Mouse (Mus musculus): Measurements from ENCODE around the gene Usp45. TPM values are rescaled to one million over a fixed set of nuclear protein-coding genes. Genes with fewer than 3 reads are reported as not detected.

Usp45 gene
- total RNA-seq, 2 experiments from 2014 or later: 21.2 to 22.3 TPM

DNA sequence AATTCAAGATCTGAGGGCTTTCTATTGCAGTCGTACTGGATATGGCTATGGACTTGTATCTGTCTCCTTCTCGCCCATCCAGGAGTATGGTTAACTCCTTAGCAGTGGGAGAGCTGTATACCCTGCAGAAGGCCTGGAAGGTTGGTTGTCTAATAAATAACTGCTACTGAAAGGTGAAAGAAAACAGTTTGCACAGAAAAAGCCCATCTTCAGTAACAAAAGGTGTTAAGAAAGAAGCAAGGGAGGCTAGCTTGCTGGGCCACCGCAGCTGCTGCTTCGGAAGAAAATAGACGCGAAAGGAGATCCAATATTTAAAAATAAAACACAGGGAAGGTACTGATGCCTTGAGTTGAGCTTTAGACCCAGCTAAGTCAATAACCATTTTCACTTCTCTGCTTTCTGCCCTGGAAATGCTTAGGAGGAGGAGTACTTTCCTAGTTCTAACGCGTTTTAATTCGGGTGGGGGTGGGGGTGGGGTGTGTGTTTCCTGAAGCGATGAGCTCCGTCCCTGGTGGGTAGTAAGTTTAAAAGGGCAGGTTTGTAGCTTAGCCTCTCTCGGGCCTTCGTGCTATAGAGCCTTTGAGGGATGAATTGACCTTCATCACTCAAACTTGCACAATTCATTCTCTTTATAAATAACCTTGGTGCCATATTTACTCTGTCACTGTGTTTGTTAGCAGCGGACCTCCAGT is 639 bp upstream of the Usp45 start:
- TF ChIP-seq CTCF (IDR thresholded peaks at IDR 0.05): no peak
- peak overlapping the region; percentile 83 for H3K27ac ChIP-seq
- DNase-seq: no peak
- intact Hi-C loops (cut with DNase I): loop anchor here (5.0 kb wide), 1 partner anchor 34 kb away; no protein-coding TSS in a partner anchor
- peak overlapping the region; percentile 87 for H3K4me3 ChIP-seq

- no peak overlapping the region for H3K4me3 ChIP-seq
- intact Hi-C loops (cut with DNase I): no loop called here
- DNase-seq: no peak
- H3K27ac ChIP-seq: no peak overlapping the region
- TF ChIP-seq CTCF (IDR thresholded peaks at IDR 0.05): no peak
Observed at GRCm38 (mm10) chr4:21771064-21771463, 4.1 kb downstream of the Usp45 start.

DNA sequence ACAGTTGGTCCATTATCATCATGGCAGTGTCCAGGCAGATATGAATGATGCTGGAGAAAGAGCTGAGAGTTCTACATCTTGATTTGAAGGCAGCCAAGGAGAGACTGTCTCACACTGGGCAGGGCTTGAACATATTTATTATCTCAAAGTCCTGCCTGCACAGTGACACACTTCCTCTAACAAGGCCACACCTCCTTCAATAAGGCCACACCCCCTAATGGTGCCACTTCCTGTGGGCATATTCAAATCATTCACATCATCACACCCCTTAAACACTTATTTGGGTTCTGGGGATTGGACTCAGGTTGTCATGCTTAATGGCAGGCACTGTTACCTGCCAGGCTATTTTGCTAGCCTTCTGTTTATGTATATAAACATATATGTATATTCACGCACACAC is 5.3 kb downstream of the Usp45 start:
- intact Hi-C loops (cut with DNase I): no loop called here
- no peak overlapping the region for H3K27ac ChIP-seq
- no peak for DNase-seq
- no peak for TF ChIP-seq CTCF (IDR thresholded peaks at IDR 0.05)
- no peak overlapping the region for H3K4me3 ChIP-seq

- peak; percentile 94 for DNase-seq
- intact Hi-C loops (cut with DNase I): loop anchor here (5.0 kb wide), 1 partner anchor 49 kb away; the partner anchor contains the start of gene Ccnc
- Histone ChIP-seq H3K27ac (peak overlapping the region; percentile 91), H3K4me3 (peak overlapping the region; percentile 99)
- TF ChIP-seq CTCF (IDR thresholded peaks at IDR 0.05): no peak
Observed at GRCm38 (mm10) chr4:21776091-21776945, 9.4 kb downstream of the Usp45 start.

DNA sequence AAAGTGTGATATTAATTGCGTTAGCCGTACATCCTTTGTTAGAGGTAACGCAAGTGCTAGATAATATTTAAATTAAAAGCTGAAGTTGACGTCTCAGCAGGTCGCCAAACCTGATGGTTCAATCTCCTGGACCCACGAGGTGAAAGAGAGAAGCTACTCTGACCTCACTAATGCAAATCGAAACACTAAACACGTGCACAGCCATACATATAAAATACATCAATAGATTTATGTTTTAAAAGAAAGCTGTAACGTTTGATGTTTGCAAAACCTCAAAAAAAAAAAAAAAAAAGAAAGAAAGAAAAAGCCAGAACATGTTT is 9.9 kb downstream of the Usp45 start:
- intact Hi-C loops (cut with DNase I): loop anchor here (5.0 kb wide), 1 partner anchor 50 kb away; the partner anchor contains the start of gene Ccnc
- TF ChIP-seq CTCF (IDR thresholded peaks at IDR 0.05): no peak
- peak overlapping the region; percentile 91 for H3K27ac ChIP-seq
- DNase-seq: no peak
- H3K4me3 ChIP-seq: peak overlapping the region; percentile 99

DNA sequence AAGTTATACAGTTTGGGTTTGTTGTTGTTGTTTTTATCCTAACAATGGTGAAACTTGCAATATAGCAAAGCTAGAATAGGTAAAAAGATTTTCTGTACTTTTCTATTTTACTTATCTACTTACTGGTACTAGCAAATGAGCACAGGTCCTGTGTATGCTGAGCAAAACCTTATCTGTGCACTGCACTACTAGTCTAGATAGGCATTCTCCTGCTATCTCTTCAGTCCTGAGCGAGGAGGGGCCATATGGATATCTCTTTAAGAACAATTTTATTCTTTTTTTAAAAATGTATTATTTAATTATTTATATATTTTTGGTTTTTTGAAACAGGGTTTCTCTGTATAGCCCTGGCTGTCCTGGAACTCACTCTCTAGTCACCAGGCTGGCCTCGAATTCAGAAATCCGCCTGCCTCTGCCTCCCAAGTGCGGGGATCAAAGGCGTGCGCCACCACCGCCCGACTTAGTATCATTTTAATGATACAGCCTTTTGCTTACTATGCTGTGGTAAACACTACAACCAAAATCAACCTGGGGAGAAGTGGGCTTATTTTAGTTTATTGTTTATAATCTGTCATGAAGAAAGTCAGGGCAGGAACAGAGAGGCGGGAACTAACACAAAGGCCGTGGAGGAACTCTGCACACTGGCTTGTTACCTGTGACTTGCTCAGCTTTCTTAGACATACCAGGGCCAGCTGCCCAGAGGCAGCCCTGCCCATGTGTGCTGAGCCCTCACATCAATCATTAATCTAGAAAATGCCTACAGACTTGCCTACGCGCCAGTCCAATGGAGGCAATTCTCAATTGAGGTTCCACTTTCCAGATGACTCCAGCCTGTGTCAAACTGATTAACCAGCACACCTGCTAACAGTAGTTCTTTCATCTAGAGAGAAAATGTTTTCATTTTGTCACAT is 14.1 kb downstream of the Usp45 start:
- intact Hi-C loops (cut with DNase I): no loop called here
- no peak for DNase-seq
- no peak overlapping the region for H3K27ac ChIP-seq
- H3K4me3 ChIP-seq: no peak overlapping the region
- no peak for TF ChIP-seq CTCF (IDR thresholded peaks at IDR 0.05)

- DNase-seq: no peak
- intact Hi-C loops (cut with DNase I): no loop called here
- H3K27ac ChIP-seq: no peak overlapping the region
- H3K4me3 ChIP-seq: no peak overlapping the region
- no peak for TF ChIP-seq CTCF (IDR thresholded peaks at IDR 0.05)
Observed at GRCm38 (mm10) chr4:21786268-21786667, 19.3 kb downstream of the Usp45 start.

- intact Hi-C loops (cut with DNase I): no loop called here
Observed at GRCm38 (mm10) chr4:21788903-21789302, 21.9 kb downstream of the Usp45 start.

GRCm38 (mm10) chr4:21789836-21790235 is 22.9 kb downstream of the Usp45 start:
- Histone ChIP-seq H3K4me3 (no peak overlapping the region), H3K27ac (no peak overlapping the region)
- intact Hi-C loops (cut with DNase I): no loop called here
- DNase-seq: no peak
- no peak for TF ChIP-seq CTCF (IDR thresholded peaks at IDR 0.05)

More at GRCm38 (mm10) chr4:21788903-21789302, 21.9 kb downstream of the Usp45 start:
- TF ChIP-seq CTCF (IDR thresholded peaks at IDR 0.05): no peak
- no peak for DNase-seq
- H3K27ac ChIP-seq: no peak overlapping the region
- no peak overlapping the region for H3K4me3 ChIP-seq

- TF ChIP-seq CTCF (IDR thresholded peaks at IDR 0.05): no peak
- Histone ChIP-seq H3K27ac (no peak overlapping the region), H3K4me3 (no peak overlapping the region)
- no peak for DNase-seq
- intact Hi-C loops (cut with DNase I): no loop called here
Observed at GRCm38 (mm10) chr4:21793631-21794030, 26.7 kb downstream of the Usp45 start.

DNA sequence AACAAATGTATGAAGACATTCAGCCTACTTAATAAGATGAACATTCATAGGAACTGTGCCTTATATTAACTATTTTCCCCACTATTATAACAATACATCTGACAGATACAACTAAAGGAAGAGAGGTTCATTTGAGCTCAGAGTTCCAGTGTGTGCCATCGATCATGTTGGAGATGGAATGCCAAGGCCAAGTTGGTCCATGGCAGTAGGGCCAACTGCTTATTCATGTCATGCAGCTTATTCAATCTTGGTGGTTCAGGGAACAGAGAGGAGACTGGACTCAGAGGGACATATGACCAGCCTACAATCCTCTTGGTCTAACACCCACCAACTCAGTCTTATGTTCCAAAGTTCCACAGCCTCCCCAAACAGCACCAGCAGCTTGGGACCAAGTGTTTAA is 34.1 kb downstream of the Usp45 start:
- no peak for DNase-seq
- TF ChIP-seq CTCF (IDR thresholded peaks at IDR 0.05): no peak
- Histone ChIP-seq H3K4me3 (no peak overlapping the region), H3K27ac (no peak overlapping the region)
- intact Hi-C loops (cut with DNase I): no loop called here

- DNase-seq: no peak
- intact Hi-C loops (cut with DNase I): no loop called here
- H3K4me3 ChIP-seq: no peak overlapping the region
- no peak for TF ChIP-seq CTCF (IDR thresholded peaks at IDR 0.05)
- no peak overlapping the region for H3K27ac ChIP-seq
Observed at GRCm38 (mm10) chr4:21801620-21802019, 34.7 kb downstream of the Usp45 start.
